Mouse (Mus musculus) mouse trophoblast stem cell (cell line): Measurements from ENCODE around the gene Cd99l2.
"Not testable (repeated sequence)": the region's sequence is repeated elsewhere in the genome, so short reads cannot be mapped to it uniquely, and the experiment has no call there.

ENCODE experiments used
- in situ Hi-C, 2 experiments: fragments of 300-500 bp; cut with MseI, MboI; formaldehyde crosslinking; loops; 2 replicates in 1 of 2; 3 replicates in 1 of 2; pipeline ENCODE4 v1.15.1; 2025

Gene Cd99l2

DNA sequence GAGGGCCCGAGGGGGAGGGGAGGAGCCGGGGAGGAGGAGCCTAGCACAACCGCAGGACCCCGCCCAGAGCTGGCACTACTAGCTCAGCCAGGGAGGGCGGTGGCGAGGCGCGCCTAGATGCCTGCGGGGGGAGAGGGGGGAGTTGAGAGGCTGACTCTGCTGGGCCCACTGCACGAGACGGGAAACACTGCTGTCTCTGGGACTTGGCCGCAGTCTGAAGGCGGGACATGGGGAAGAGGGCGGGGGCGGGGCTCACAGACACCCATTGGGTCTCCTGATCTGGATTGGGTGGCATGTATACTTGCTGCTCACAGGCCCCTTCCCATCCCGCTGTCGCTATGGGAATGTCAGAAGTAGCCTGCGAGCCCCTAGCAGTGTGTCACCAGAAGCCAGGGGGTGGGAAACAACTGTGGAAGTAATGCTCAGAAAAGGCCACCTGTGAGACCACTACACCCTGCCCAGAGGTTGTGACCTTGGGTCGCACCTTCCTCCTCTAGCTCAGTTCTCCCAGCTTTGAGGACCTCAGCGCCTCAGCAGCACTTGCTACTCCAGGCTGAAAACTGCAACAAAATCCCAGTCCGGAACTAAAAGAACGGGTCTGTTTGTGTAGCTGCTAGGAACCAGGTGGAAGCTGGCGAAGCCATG lies at the start of gene Cd99l2:
Gene Cd99l2, minus strand, starts transcription at position 216 of the 645 bp plus-strand sequence.
- in situ Hi-C loops: no loop called here

DNA sequence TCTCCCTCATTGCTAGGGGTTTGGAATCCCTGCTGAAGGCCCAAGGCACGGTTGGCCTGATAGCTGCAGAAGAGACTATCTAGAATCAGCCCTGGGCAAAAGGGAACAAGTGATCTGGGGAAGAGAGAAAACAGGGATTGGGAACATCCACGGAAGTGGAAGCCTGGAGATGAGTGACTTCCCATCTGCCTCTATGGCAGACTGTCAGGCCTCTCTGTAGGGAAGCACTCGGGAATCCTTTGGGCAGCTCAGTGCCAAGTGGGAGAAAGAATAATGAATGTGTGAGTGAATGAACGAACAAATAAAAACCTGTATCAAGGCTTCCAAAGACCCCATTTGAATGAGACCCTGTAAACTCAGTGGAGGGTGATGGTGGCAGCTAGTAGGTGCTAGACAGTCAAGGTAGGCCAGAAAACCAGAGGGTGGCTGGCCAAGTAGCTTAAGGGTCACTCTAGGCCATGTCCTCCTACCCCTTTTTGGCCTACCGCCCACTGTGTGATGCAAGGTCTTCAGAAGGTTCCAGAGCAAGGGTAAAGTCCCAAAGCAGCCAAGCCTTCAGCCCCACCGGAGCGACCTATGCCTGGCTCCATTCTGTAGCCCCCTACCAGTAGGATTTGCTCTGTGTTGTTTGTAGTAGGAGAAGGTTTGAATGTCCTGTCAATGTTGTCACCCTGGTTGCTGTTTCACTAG lies 48.3 kb upstream of the Cd99l2 start:
- in situ Hi-C loops: no loop called here

DNA sequence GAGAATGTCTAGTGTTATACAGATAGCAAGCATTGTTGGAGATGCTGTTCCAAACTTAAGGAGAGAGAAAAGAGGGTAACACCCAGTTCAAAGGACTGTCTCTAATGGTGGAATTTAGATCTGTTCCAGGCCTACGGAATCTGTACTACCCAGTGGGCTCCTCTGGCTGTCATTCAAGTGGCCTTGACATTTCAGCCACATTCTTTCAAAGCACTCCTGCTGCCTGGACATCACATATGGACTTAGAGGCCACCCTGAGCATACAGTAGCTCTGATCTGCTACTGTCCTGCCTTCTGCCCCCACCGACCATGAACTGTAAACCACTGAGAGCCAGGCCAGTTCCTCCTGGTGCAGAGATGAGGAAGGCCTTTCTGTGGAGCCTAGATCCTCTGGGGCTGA lies 45.1 kb upstream of the Cd99l2 start:
- in situ Hi-C loops: no loop called here

DNA sequence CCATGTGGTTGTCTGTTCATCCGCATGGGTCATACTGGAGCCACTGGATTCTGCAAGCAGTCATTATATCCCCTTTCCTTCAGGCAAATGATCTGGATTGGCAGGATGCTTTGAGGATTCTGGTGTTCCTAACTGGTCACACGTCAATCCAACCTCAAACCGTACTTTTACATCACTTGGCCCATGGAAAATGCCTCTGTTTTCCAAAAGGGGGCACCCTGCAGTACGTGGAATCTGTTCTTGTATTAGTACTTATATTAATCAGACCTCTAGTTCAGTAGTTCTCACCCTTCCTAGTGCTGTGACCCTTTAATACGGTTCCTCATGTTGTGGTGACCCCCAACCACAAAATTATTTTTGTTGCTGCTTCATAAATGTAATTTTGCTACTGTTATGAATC lies 41.5 kb upstream of the Cd99l2 start:
- in situ Hi-C loops: no loop called here

DNA sequence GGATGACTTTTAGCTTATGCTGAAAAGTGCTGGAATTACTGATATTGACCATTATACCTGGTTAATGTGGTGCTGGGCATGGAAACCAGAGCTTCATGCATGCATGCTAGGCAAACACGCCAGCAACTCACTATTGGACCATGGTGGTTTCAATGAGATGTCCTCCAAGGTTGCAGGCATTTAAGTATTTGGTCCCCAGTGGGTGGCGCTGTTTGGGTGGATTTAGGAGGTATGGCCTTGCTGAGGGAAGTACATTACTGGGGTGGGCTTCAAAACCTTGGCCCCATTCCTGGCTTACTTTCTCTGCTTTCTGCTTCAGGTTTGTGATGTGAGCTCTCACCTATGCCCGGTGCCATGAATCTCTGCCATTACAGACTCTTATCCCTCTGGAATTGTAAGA lies 40.0 kb upstream of the Cd99l2 start:
- in situ Hi-C loops: no loop called here

DNA sequence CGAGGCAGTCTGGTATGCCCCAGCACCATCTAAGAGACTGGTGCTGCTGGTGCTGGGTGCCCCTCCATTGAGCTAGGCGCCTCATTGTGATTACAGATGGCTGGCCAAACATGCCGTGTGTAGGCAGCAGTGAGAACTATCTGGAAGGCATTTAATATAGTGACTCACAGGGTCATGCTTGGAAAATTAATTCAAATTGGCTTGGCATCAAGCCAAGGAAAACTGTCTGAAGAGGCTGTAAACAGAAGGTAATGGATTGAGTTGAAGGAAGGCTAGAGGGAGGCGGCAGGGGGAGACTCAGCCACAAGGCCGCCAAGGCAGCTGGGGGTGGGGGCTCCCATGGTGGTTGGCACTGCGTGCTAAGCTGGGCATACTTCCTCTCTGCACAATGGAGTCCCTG lies 36.0 kb upstream of the Cd99l2 start:
- in situ Hi-C loops: no loop called here

DNA sequence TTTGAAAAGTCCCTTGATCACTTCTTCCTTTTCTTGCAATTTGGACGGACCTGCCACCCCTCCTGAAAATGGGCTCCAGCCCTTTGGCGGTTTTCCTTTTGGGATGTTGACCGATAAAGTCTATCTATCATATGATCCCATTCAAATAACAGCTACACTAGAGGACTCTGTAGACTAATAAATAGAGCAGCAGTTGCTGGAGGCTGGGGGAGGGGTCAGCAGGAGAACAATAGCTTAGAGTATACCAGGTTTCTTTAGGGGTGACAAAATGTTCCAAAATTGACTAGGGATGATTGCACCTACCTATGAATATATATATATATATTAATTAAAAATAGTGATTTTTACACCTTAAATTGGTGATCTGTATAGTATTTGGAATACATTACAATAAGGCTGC lies 35.5 kb upstream of the Cd99l2 start:
- in situ Hi-C loops: no loop called here

DNA sequence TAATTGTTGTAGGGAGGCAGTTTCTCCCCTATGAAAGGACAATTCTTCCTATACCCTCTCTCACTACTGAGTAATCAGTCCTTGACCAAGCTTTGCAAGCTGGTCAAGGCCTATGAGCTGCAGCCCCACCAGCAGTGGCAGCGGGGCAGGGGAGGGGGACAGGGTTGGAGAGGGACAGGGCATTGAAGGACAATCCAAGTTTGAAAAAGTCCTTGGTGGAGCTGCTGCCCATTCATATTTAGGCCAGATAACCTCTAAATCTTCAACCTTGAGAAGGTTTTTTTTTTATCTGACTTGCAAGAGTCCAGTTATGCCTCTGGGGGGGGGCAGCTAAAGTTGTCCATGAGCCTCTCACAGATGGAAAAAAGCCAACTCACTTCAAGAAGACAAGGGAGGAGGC lies 34.8 kb upstream of the Cd99l2 start:
- in situ Hi-C loops: no loop called here

DNA sequence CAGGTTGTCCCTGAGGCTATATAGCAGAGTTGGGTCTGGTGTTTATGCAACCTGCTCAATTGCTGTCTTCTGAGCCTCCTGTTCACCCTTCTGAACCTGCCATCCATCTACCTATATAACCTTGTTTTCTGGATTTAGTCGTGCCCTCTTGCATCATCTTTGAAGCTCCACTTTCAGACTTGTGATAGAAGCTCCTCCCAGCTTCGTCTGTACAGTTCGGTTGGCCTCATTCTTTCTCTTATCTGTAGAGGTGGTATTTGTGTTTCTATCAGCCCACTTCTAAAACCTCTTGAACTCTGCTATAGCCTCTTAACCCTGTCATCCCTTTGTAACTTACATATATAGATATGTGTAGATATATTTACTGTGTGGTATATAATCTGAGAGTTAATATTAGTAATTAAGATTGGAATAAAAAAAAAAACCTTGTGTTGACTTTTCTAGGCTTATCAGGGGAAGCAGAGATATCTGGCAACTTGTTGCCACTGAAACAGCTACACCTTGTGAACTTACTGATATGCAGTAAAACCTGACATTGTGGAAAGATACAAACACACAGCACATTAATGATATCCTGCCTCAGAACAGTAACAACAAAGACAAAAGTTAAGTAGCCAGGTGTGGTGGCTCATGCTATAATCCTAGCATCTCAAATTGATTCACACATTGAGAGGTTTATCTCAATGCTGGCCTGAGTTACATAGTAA lies 33.1 kb upstream of the Cd99l2 start:
- in situ Hi-C loops: no loop called here

DNA sequence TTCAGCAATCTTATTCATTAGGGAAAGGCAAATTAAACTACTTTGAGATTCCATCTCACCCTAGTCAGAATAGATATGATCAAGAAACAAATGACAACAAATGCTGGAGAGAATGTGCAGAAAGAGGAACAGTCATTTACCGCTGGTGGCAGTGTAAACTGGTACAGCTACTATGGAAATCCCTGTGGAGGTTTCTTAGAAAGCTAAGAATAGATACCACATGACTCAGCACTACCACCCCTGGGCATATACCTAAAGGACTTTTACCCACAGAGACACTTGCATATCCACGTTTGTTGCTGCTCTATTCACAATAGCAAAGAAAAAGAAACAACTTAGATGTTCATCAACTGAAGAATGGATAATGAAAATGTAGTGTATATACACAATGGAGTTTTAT lies 31.7 kb upstream of the Cd99l2 start:
- in situ Hi-C loops: no loop called here

DNA sequence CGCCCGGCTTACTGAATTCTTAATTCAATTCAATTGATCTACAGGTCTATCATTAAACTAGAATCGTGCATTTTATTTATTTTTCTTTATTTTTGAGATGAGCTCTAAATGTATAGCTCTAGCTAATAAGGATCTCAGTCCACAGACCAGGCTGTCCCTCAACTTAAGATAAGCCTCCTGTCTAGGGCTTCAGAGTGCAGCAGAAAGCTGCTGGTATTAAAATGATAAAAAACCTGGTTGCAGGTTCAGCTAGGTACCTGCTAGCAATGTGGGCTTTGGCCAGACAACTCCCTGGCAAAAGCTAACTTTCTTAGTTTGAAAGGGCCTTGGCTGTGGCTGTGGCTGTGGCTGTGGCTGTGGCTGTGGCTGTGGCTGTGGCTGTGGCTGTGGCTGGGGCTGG lies 30.2 kb upstream of the Cd99l2 start:
- in situ Hi-C loops: no loop called here

DNA sequence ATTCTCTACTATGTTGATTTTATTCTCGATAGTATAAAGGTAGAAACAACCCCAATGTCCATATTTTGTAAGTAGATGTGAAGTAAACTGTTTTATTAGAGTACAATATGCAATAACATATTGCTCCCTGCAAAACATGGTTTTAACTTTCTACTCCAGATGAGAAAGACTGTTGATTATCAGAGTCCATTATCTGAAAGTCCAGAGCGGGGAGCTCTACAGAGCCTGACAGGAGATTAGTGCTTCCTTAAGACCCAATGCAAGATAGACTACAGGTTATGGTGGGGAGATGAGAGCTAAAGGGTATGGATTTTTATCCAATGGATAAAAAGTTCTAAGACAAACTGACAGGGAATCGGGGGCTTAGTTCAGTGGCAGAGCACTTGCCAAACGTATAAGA lies 26.6 kb upstream of the Cd99l2 start:
- in situ Hi-C loops: no loop called here

DNA sequence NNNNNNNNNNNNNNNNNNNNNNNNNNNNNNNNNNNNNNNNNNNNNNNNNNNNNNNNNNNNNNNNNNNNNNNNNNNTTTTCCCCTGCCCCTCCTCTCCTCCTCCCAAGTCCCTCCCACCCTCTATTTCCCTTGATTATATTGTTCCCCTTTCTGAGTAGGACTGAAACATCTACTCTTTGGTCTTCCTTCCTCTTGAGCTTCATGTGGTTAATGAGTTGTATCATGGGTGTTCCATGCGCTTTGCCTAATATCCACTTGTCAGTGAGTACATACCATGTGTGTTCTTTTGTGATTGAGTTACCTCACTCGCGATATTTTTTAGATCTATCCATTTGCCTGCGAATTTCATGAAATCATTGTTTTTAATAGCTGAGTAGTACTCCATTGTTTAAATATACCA lies 13.9 kb upstream of the Cd99l2 start:
- in situ Hi-C loops: not testable (repeated sequence)

DNA sequence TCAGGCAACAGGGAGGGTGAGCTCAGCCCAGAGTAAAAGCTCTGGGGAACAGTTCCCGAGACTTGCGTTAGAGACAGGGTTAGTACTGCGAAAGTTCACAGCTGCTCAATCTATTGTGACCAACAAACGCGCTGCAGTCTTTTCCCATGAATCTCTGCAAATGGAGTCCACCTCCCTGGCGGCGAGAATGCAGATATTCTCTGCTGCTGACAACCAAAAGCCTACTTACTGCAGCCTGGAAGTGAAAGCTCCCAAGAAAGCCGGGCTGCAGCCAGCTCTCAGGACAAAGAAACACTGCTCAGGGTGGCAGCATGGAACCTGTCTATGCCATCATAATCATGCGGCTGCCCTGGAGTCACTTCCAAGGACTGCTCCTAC lies 619 bp upstream of the Cd99l2 start:
- in situ Hi-C loops: no loop called here

DNA sequence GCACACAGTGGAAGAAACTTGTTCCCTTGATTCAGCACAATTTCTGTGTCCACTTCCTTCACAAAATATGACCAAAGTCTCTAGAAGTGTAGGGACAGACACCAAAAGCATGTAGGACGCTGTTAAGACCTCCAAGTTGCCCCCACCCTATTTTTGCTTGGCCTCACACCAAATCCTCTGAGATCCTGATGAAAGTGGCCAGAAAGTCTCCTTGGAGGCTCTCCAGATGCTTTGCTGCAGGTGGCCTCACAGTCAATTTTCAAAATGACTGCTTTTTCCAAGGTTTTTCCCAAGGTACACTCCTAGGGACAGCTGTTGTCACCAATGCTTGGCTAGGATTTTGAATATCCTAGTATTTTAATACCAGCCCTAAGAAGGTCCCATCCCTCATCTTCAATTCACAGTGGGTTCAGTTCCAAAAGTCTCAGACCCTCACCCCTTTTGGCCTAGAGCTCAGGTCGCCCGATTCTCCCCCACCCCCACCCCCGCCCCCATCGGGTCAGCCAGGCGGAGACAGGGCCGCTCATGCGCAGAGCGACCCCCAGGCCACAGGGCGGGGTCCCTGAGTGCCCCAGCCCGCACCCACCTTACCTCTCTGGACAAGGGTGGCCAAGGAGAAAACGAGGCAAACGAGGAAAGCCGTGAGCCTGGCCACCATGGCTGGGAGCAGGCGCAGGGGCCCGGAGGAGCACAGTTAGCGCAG lies 567 bp downstream of the Cd99l2 start:
- in situ Hi-C loops: no loop called here

DNA sequence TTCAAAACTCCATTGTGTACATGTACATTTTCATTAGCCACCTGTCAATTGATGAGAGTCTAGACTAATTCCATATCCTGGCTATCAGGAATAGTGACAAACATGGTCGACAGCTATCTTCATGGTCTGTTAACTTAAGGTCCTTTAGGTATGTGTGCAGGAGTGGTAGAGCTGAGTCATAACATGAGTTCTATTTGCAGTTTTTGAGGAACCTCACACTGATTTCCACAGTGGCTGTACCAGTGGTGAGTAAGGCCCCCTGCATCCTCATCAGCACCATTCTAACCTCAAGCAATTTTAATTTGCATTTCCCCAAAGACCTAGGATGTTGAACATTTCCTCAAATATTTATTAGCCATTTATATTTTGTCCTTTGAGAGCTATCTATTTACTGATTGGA lies 3.3 kb downstream of the Cd99l2 start:
- in situ Hi-C loops: no loop called here

DNA sequence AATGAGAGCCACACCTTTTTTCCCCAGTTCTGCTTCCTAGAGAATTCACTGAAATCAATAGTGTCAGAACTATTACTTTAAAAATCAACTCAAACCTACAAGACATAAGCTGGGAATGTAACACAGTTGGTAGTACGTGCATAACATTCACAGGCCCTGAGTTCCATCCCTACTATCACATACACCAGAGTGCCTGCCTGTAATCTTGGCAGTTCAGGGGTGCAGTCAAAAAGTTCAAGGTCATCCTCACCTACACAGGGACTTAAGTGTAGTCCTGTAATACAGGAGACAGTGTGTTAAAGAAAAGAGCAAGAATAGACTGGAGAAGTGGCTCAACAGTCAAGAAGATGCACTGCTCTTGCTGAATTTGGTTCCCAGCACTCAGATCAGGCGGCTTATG lies 10.4 kb downstream of the Cd99l2 start:
- in situ Hi-C loops: no loop called here

DNA sequence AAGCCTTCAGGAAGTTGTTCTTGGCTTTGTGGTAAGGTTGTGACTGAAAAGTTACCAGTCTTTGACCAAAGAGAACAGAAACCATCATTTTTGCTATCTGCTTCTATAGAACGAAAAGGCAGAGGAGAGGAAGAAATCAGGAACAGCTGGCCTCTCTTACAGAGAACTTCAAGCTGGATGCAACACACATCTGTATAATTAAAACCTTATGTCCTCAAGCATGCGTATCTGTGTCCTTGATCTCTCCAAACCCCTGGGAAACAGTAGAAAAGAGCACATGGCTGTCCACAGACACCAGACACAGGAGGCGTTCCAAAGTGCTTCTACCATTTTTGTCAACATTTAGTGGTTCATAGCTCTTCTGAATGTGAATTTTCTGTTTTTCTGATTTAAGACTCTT lies 16.7 kb downstream of the Cd99l2 start:
- in situ Hi-C loops: no loop called here

DNA sequence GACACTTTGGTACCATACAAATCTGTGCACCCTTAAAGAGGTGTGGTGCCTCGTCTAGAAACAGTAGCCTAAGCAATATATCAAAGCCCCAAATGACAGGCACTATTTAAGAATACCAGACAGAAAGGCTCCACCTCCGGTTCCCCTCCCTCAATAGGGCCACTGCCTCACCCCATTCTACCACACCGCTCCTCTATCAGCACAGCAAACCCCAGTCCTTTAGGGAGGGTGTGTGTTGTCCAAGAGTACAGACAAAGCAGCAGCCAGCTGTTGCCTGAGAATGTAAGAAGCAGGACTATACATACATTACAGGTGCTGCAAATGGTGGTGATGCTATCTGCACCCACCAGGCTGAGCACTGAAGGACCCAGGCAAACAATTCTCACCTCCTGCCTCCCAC lies 17.2 kb downstream of the Cd99l2 start:
- in situ Hi-C loops: no loop called here

DNA sequence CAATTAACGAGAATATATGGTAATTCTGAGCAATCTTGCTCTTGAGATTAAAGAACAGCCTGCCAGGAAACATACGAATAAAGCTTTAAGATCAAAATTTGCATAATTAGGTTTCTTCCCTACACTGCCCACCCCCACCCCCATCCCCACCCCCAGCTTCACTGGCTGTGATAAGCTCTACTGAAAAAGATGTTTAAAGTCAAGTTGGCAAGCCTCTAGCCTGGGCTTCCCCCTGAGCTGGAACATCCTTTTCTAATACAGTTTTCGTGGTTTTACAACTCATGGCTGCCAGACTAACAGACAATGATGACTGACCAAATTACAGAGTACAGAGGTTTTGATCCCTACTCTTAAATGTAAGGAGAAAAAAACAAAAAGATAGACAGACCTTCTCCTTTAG lies 17.6 kb downstream of the Cd99l2 start:
- in situ Hi-C loops: no loop called here

DNA sequence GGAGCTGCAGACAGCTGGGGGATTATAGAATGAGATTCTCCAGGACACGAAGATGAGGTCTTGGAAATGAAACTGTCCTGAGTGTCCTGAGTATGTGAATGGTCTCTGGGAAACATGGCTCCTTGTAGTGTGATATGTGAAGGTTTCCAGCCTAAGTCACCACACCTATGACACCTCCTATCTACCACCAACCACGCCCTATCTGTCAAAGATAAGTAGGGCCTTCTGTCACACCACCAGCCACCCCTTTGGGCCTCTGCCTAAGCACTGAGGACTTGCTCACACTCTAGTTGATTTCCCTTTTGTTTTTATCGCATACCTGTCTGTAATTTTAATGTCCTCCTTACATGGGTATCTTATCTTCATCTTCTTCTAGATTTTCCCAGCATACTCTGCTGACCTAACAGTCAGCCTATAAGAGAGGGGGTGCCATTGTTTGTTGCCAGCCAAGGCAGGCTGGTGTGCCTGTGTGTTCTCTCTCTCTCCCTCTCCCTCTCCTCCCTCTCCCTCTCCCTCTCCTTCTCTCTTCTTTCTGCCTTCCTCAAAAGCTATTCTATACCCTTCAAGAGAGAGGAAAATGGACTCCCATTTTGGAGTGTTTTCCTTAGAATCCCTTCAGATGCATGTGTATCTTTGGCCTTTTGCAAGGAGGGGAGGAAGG lies 18.2 kb downstream of the Cd99l2 start:
- in situ Hi-C loops: no loop called here
